Mouse (Mus musculus) lung, embryonic 14.5 days (tissue): ENCODE data around the gene Pcsk5. TPM values are rescaled to one million over a fixed set of nuclear protein-coding genes. Genes with fewer than 3 reads are reported as not detected.

Experiments used
- ATAC-seq: fragments of 200-750 bp; cut with Nextera tagmentation; 2 replicates; pipeline ENCODE4 v1.8.0; 2017; ENCODE audit warnings: mild to moderate bottlenecking, moderate TSS enrichment, moderate library complexity; ENCODE audit not compliant: insufficient read depth
- DNase-seq: peaks from one replicate; pipeline ENCODE4 v3.0.0-alpha.2; 2015
- H3K27ac ChIP-seq: fragments of 300-500 bp; sonication (generic); 2 replicates; pipeline ENCODE4 v1.5.1; 2014; ENCODE audit warnings: low read depth, mild to moderate bottlenecking, moderate library complexity
- H3K27me3 ChIP-seq: fragments of 300-500 bp; sonication (generic); 2 replicates; pipeline ENCODE4 v1.6.1; 2014; ENCODE audit warnings: low read length, control low read depth; ENCODE audit not compliant: insufficient read depth
- H3K36me3 ChIP-seq: fragments of 300-500 bp; sonication (generic); 2 replicates; pipeline ENCODE4 v1.6.1; 2014; ENCODE audit warnings: control low read depth; ENCODE audit not compliant: insufficient read depth
- H3K4me1 ChIP-seq: fragments of 300-500 bp; sonication (generic); 2 replicates; pipeline ENCODE4 v1.6.1; 2014; ENCODE audit warnings: antibody characterized with exemption, control low read depth; ENCODE audit not compliant: insufficient read depth
- H3K4me2 ChIP-seq: fragments of 300-500 bp; sonication (generic); 2 replicates; pipeline ENCODE4 v1.6.1; 2014; ENCODE audit warnings: mild to moderate bottlenecking
- H3K4me3 ChIP-seq: fragments of 300-500 bp; sonication (generic); 2 replicates; pipeline ENCODE4 v1.5.1; 2014; ENCODE audit warnings: low read depth, low read length
- H3K9ac ChIP-seq: fragments of 300-500 bp; sonication (generic); 2 replicates; pipeline ENCODE4 v1.6.1; 2014
- H3K9me3 ChIP-seq: fragments of 300-500 bp; sonication (generic); 2 replicates; pipeline ENCODE4 v1.6.1; 2016; ENCODE audit warnings: low read depth, low read length, control low read depth
- CTCF ChIP-seq: IDR thresholded peaks from 2 replicates; pipeline ENCODE4 v1.5.1; 2016; ENCODE audit warnings: antibody characterized with exemption, low read depth
- WGBS: fragments of 180-500 bp; shearing (Covaris S2); extraction: QIAGEN DNeasy Blood & Tissue Kit; methylation state at CpG from one replicate; pipeline ENCODE4 v1.1.7; 2014; 5-methylcytosine and 5-hydroxymethylcytosine counted together
- polyA plus RNA-seq: library from polyadenylated mRNA; unstranded; fragments of >200 nt; fragmentation: Nextera tagmentation; extraction: Ambion mirVana; gene quantifications from 2 replicates; pipeline ENCODE4 v1.2.1, GENCODE M21; 2014

The Pcsk5 gene
- polyA plus RNA-seq, 1 experiment from 2014 or later: 19.0 TPM

DNA sequence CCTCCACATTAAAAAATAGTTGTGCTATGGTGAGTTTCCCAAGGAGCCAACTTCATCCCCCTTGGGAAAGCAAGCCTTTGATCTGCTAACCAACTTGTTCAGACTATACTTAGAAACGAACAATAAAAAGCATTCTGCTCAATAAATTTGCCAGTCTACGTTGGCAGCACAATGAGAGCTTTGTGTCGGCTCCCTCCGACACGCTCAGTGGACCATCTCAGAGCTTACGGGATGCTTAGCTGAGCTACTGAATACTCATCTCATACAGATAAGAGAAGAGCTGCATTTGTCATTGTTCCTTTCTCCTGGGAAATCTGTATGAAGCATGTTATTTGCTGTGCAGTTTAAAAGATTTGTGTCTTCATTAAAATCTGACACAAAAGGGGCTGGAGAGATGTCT is 451.0 kb downstream of the Pcsk5 start:
- no peak overlapping the region for H3K9ac ChIP-seq
- no peak overlapping the region for H3K4me3 ChIP-seq
- no peak for DNase-seq
- H3K4me1 ChIP-seq: no peaks in the 10 kb centered on the region
- H3K9me3 ChIP-seq: no peaks in the 10 kb centered on the region
- no peaks in the 10 kb centered on the region for H3K36me3 ChIP-seq
- no peak overlapping the region for H3K4me2 ChIP-seq
- 71% methylated on average over 6 of the region's 6 CpGs for WGBS
- H3K27ac ChIP-seq: no peak overlapping the region
- ATAC-seq: no peak
- no peaks in the 10 kb centered on the region for H3K27me3 ChIP-seq
- no peak for TF ChIP-seq CTCF

- Histone ChIP-seq H3K27ac (no peak overlapping the region), H3K27me3 (no peaks in the 10 kb centered on the region), H3K4me1 (no peaks in the 10 kb centered on the region), H3K4me3 (no peak overlapping the region), H3K4me2 (no peak overlapping the region), H3K9me3 (no peaks in the 10 kb centered on the region), H3K9ac (no peak overlapping the region), H3K36me3 (no peaks in the 10 kb centered on the region)
- no peak for DNase-seq
- ATAC-seq: no peak
- TF ChIP-seq CTCF: no peak
- 72% methylated on average over 1 of the region's 1 CpGs for WGBS
Observed at GRCm38 (mm10) chr19:17385426-17385825, 452.0 kb downstream of the Pcsk5 start.

DNA sequence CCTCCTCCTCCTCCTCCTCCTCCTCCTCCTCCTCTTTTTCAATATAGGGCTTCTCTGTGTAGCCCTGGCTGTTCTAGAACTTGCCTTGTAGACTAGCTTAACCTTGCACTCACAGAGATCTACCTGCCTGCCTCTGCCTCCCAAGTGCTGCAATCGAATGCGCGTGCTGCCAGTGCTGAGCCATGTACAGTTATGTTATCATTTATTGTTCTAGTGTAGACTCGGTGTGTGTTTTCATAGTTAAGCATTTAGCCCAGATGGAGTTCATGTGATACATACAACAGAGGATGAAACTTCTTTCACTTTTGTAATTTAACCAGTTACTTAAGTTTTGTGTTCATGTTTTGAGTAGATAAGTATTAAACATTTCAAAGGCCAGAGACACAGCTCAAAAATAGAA is 452.4 kb downstream of the Pcsk5 start:
- Histone ChIP-seq H3K36me3 (no peaks in the 10 kb centered on the region), H3K4me3 (no peak overlapping the region), H3K9ac (no peak overlapping the region), H3K27me3 (no peaks in the 10 kb centered on the region), H3K4me2 (no peak overlapping the region), H3K27ac (no peak overlapping the region), H3K4me1 (no peaks in the 10 kb centered on the region), H3K9me3 (no peaks in the 10 kb centered on the region)
- TF ChIP-seq CTCF: no peak
- ATAC-seq (no peak), DNase-seq (no peak)
- 92% methylated on average over 4 of the region's 4 CpGs for WGBS

- DNase-seq (no peak), ATAC-seq (no peak)
- Histone ChIP-seq H3K4me3 (no peak overlapping the region), H3K4me2 (no peak overlapping the region), H3K36me3 (no peaks in the 10 kb centered on the region), H3K9me3 (no peaks in the 10 kb centered on the region), H3K27ac (no peak overlapping the region), H3K4me1 (no peaks in the 10 kb centered on the region), H3K27me3 (no peaks in the 10 kb centered on the region), H3K9ac (no peak overlapping the region)
- WGBS: 76% methylated on average over 6 of the region's 6 CpGs
- no peak for TF ChIP-seq CTCF
Observed at GRCm38 (mm10) chr19:17382807-17383397, 454.5 kb downstream of the Pcsk5 start.
